Mouse (Mus musculus): Measurements from ENCODE around the gene Lin7a.

Gene Lin7a

GRCm38 (mm10) chr10:107251801-107252502, 19.5 kb upstream of the Lin7a start:
- no peak for DNase-seq (ENCODE audit: low read depth, low spot score)

- DNase-seq (ENCODE audit: low read depth, low spot score) = no peak
Observed at GRCm38 (mm10) chr10:107252503-107252815, 19.0 kb upstream of the Lin7a start.

- DNase-seq (ENCODE audit: low read depth, low spot score) = no peak
Observed at GRCm38 (mm10) chr10:107253191-107253965, 18.1 kb upstream of the Lin7a start.

- DNase-seq (ENCODE audit: low read depth, low spot score) = no peak
Observed at GRCm38 (mm10) chr10:107254656-107255055, 16.8 kb upstream of the Lin7a start.

- DNase-seq (ENCODE audit: low read depth, low spot score) = no peak
Observed at GRCm38 (mm10) chr10:107255351-107256050, 16.0 kb upstream of the Lin7a start.

GRCm38 (mm10) chr10:107256451-107256960, 15.0 kb upstream of the Lin7a start:
- DNase-seq (ENCODE audit: low read depth, low spot score) = no peak

- no peak for DNase-seq (ENCODE audit: low read depth, low spot score)
Observed at GRCm38 (mm10) chr10:107260428-107260827, 11.1 kb upstream of the Lin7a start.

- peak; percentile 62 for DNase-seq (ENCODE audit: low read depth, low spot score)
Observed at GRCm38 (mm10) chr10:107272131-107272803, 781 bp downstream of the Lin7a start.

GRCm38 (mm10) chr10:107272804-107273145, 1.3 kb downstream of the Lin7a start:
- DNase-seq (ENCODE audit: low read depth, low spot score) = no peak

GRCm38 (mm10) chr10:107273848-107274247, 2.4 kb downstream of the Lin7a start:
- peak; percentile 39 for DNase-seq (ENCODE audit: low read depth, low spot score)

- peak; percentile 54 for DNase-seq (ENCODE audit: low read depth, low spot score)
Observed at GRCm38 (mm10) chr10:107274785-107275184, 3.3 kb downstream of the Lin7a start.

- no peak for DNase-seq (ENCODE audit: low read depth, low spot score)
Observed at GRCm38 (mm10) chr10:107276647-107277046, 5.2 kb downstream of the Lin7a start.

GRCm38 (mm10) chr10:107293934-107294664, 22.6 kb downstream of the Lin7a start:
- DNase-seq (ENCODE audit: low read depth, low spot score) = no peak

- no peak for DNase-seq (ENCODE audit: low read depth, low spot score)
Observed at GRCm38 (mm10) chr10:107300587-107301248, 29.2 kb downstream of the Lin7a start.

- DNase-seq (ENCODE audit: low read depth, low spot score) = no peak
Observed at GRCm38 (mm10) chr10:107310964-107311490, 39.5 kb downstream of the Lin7a start.

- no peak for DNase-seq (ENCODE audit: low read depth, low spot score)
Observed at GRCm38 (mm10) chr10:107312609-107313008, 41.1 kb downstream of the Lin7a start.

- no peak for DNase-seq (ENCODE audit: low read depth, low spot score)
Observed at GRCm38 (mm10) chr10:107313395-107313794, 41.9 kb downstream of the Lin7a start.

GRCm38 (mm10) chr10:107315251-107315650, 43.8 kb downstream of the Lin7a start:
- no peak for DNase-seq (ENCODE audit: low read depth, low spot score)

GRCm38 (mm10) chr10:107315681-107316080, 44.2 kb downstream of the Lin7a start:
- no peak for DNase-seq (ENCODE audit: low read depth, low spot score)

- DNase-seq (ENCODE audit: low read depth, low spot score) = no peak
Observed at GRCm38 (mm10) chr10:107316100-107316499, 44.6 kb downstream of the Lin7a start.
